Mouse (Mus musculus) ES-E14 (cell line): Measurements from ENCODE around the gene Fscn3. TPM values are rescaled to one million over a fixed set of nuclear protein-coding genes. Genes with fewer than 3 reads are reported as not detected.

Experiments used
- DNase-seq: peaks from one replicate; pipeline ENCODE4 v3.0.0-alpha.2; 2013; ENCODE audit warnings: low read depth, low spot score
- H3K27ac ChIP-seq: 2 replicates; pipeline ENCODE4 v1.5.1; 2012; ENCODE audit warnings: low read depth, mild to moderate bottlenecking, low read length, moderate library complexity, mixed read lengths; ENCODE audit not compliant: poor library complexity, insufficient read depth, severe bottlenecking
- H3K36me3 ChIP-seq: 2 replicates; pipeline ENCODE4 v1.6.1; 2012; ENCODE audit warnings: mild to moderate bottlenecking, low read length, moderate library complexity, mixed read lengths; ENCODE audit not compliant: control insufficient read depth, poor library complexity, insufficient read depth, severe bottlenecking
- H3K4me1 ChIP-seq, 2 experiments: fragments of 150-350 bp in 1 of 2; sonication (generic) in 1 of 2; 2 replicates each; pipeline ENCODE4 v1.6.1; 2012; ENCODE audit warnings: low read length in 2 of 2, mild to moderate bottlenecking in 1 of 2, mixed read lengths in 1 of 2; ENCODE audit not compliant: control insufficient read depth in 2 of 2, insufficient read depth in 2 of 2, poor library complexity in 1 of 2
- H3K4me3 ChIP-seq, 2 experiments: fragments of 150-350 bp in 1 of 2; sonication (generic) in 1 of 2; 2 replicates each; pipeline ENCODE4 v1.5.1; 2012; ENCODE audit warnings: low read length in 2 of 2, low read depth in 1 of 2, mild to moderate bottlenecking in 1 of 2, mixed read lengths in 1 of 2; ENCODE audit not compliant: insufficient read depth in 1 of 2, poor library complexity in 1 of 2, severe bottlenecking in 1 of 2
- H3K9ac ChIP-seq: 2 replicates; pipeline ENCODE4 v1.6.1; 2012; ENCODE audit warnings: low read depth, mild to moderate bottlenecking, low read length, mixed read lengths; ENCODE audit not compliant: poor library complexity, insufficient read depth, severe bottlenecking
- H3K9me3 ChIP-seq: fragments of 150-350 bp; sonication (generic); 2 replicates; pipeline ENCODE4 v1.6.1; 2012; ENCODE audit warnings: low read depth, mild to moderate bottlenecking, low read length; ENCODE audit not compliant: control insufficient read depth, insufficient read depth
- CHD2 ChIP-seq: IDR thresholded peaks from 2 replicates; pipeline ENCODE4 v1.6.1; 2014; ENCODE audit warnings: mild to moderate bottlenecking, low read depth, low read length, inconsistent platforms
- HCFC1 ChIP-seq: IDR thresholded peaks from 2 replicates; pipeline ENCODE4 v1.6.1; 2012; ENCODE audit warnings: low read length, inconsistent platforms, borderline replicate concordance; ENCODE audit not compliant: insufficient read depth
- MAFK ChIP-seq: IDR thresholded peaks from 2 replicates; pipeline ENCODE4 v1.6.1; 2014; ENCODE audit warnings: mild to moderate bottlenecking, low read depth, low read length, inconsistent platforms; ENCODE audit not compliant: insufficient read depth
- ZC3H11A ChIP-seq: IDR thresholded peaks from 2 replicates; pipeline ENCODE4 v1.6.1; 2012; ENCODE audit warnings: low read depth, mild to moderate bottlenecking, inconsistent platforms, low read length, borderline replicate concordance
- ZNF384 ChIP-seq: IDR thresholded peaks from 2 replicates; pipeline ENCODE4 v1.6.1; 2012; ENCODE audit warnings: low read depth, low read length, inconsistent platforms
- in situ Hi-C, 2 experiments: fragments of 600-800 bp; cut with MboI; formaldehyde crosslinking; loops; one replicate each; pipeline ENCODE4 v1.15.1; 2025; ENCODE audit warnings: low sequenced_read_pairs in 2 of 2, inconsistent platforms in 1 of 2; ENCODE audit not compliant: unreplicated experiment in 2 of 2
- total RNA-seq: library from RNA; depleted of rRNA; stranded (reverse); fragments of 300-350 nt; gene quantifications from 2 replicates; pipeline ENCODE4 v1.2.3, GENCODE M21; 2012

Gene Fscn3
- total RNA-seq, 1 experiment: not detected

DNA sequence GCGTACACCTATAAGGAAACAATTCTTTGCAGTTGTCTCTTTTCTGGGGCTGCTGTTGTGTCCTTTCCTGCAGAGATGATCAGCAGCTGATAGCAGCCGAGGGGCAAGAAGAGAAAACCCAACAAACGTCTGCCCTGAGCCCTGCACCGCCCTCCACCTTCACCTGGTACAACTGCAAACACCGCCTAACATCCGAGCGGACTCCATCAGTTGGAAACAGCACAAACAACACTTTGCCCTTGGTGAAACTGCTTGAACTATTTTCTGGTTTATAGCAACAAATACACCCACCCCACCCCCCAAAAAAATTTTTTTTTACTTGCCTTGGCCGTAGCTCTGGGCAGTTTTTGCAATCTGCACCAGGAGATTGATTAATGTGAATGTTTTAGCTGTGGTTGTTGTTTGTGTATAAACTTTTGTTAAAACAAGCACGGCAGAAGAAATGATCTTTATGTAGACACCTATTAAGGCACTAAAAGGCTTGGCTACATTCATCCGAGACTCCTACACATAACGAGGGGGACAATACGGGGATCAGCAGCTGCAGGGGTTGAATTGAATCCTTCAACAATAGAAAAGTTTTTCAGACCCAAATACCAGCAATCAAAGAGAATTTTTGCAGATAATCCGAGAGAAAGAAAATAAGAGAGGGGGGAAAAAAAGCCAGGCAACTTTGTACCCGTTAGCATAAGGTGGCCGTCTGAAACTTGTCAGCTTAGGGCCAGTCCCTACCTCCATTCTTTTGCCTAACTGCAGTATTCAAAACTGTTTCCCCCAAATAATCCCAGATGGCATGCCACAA, 31.3 kb upstream of the Fscn3 start:
- no peak overlapping the region for H3K9ac ChIP-seq
- in situ Hi-C loops: loop anchor here in 1 of 2 experiments (25.0 kb wide), 1 partner anchor 734 kb away; no protein-coding TSS in a partner anchor
- no peak for DNase-seq
- H3K4me1 ChIP-seq: no peaks in the 10 kb centered on the region
- no peaks in the 10 kb centered on the region for H3K36me3 ChIP-seq
- no peak overlapping the region for H3K4me3 ChIP-seq
- H3K27ac ChIP-seq: no peak overlapping the region
- H3K9me3 ChIP-seq: no peaks in the 10 kb centered on the region
- TF ChIP-seq MAFK (no peak), ZC3H11A (no peak), CHD2 (no peak), ZNF384 (no peak), HCFC1 (no peak)

- no peak for DNase-seq
- Histone ChIP-seq H3K9ac (no peak overlapping the region), H3K9me3 (no peaks in the 10 kb centered on the region), H3K4me1 (no peaks in the 10 kb centered on the region), H3K4me3 (peak overlapping the region in 1 of 2 experiments; percentile 47; a peak in 1 of 4 replicates), H3K27ac (no peak overlapping the region), H3K36me3 (no peaks in the 10 kb centered on the region)
- in situ Hi-C loops: loop anchor here in 1 of 2 experiments (25.0 kb wide), 1 partner anchor 735 kb away; no protein-coding TSS in a partner anchor
- TF ChIP-seq HCFC1 (no peak), CHD2 (no peak), ZC3H11A (no peak), MAFK (no peak), ZNF384 (no peak)
Observed at GRCm38 (mm10) chr6:28396853-28397457, 30.6 kb upstream of the Fscn3 start.

DNA sequence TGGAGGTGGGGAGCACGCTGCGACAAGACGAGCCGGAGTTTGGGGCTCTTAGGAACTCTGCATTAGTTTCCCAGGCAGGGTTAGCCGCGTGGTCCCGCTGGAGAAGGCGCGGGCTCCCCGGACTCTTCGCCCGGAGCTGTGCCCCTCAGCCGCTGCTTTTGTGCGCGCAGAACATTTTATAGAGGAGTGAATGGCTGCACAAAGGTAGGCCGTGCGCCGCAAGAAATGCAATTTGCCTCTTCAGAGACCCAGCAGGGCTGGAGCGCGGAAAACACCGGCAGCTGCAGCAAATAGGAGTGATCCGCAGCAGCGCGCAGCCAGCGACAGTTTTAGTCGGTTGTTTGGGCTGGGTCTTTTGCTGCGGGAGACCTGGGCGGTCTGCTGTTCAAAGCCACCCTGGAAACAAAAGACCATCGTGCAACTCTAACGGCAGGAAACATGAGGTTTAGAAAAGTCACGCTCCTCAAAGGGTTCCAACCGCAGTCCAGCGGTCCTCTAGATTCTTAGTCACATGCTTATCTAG, 29.8 kb upstream of the Fscn3 start, which contains the start of gene Zfp800:
Gene Zfp800, minus strand, starts transcription at position 325 of the 523 bp plus-strand sequence.
- Histone ChIP-seq H3K4me3 (peak within 1 kb of the TSS; percentile 26 to 47), H3K9ac (no peak within 1 kb of the TSS; the same call in 1 of the 2 replicates), H3K36me3 (no peaks in the 10 kb centered on the region), H3K4me1 (no peaks in the 10 kb centered on the region), H3K27ac (no peak within 1 kb of the TSS), H3K9me3 (no peaks in the 10 kb centered on the region)
- DNase-seq: no peak
- in situ Hi-C loops: loop anchor here in 1 of 2 experiments (25.0 kb wide), 1 partner anchor 735 kb away; no protein-coding TSS in a partner anchor
- no peak for TF ChIP-seq ZC3H11A
- no peak for TF ChIP-seq ZNF384
- TF ChIP-seq CHD2: no peak
- TF ChIP-seq MAFK: no peak
- no peak for TF ChIP-seq HCFC1

- H3K4me3 ChIP-seq: no peak overlapping the region
Observed at GRCm38 (mm10) chr6:28398726-28399125, 28.9 kb upstream of the Fscn3 start.

More at GRCm38 (mm10) chr6:28398726-28399125, 28.9 kb upstream of the Fscn3 start:
- no peak overlapping the region for H3K9ac ChIP-seq
- H3K9me3 ChIP-seq: no peaks in the 10 kb centered on the region
- no peaks in the 10 kb centered on the region for H3K36me3 ChIP-seq
- TF ChIP-seq ZC3H11A: 0 out of 2 replicates have a peak, but pooled peaks have one; percentile 11
- TF ChIP-seq ZNF384: no peak
- in situ Hi-C loops: loop anchor here in 1 of 2 experiments (25.0 kb wide), 1 partner anchor 736 kb away; no protein-coding TSS in a partner anchor
- DNase-seq: no peak
- H3K27ac ChIP-seq: no peak overlapping the region
- H3K4me1 ChIP-seq: no peaks in the 10 kb centered on the region
